Mouse (Mus musculus): ENCODE data around the gene Fam8a1. TPM values are rescaled to one million over a fixed set of nuclear protein-coding genes. Genes with fewer than 3 reads are reported as not detected.

Fam8a1 gene
- 21.0 and 21.3 TPM in 2 replicates for polyA plus RNA-seq (2015; fragmentation: Nextera tagmentation; extraction: Ambion mirVana)

DNA sequence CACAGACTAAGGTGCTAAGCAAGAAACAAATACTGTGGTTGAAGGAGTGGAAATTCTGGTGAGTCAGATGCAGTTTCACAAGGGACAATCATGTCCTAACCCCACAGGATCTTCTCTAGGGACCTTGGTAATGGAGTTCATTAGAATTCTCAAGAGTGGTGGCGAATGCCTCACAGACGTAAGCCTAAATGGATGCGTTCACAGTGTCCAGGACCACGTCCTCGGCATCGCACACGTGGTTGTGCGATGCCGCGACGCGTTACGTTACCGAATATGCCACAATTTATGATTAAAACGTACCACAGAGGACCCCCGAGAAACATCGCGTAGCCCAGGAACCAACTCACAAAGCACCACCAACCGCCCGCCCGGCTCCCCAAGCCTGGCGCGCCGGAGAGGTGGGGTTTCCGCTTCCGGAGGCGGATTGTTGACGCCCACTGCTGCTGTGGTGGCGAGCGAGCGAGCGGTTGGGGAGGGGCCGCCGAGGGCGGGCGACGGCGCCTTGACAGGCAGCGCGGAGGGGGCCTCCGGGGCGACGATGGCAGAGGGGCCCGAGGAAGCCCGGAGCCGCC, at the start of gene Fam8a1:
Gene Fam8a1 (plus strand): TSS at position 475 of the 572 bp plus-strand sequence.
- Histone ChIP-seq H3K27ac (peak within 1 kb of the TSS; percentile 89), H3K9ac (peak within 1 kb of the TSS; percentile 90), H3K27me3 (replicated peaks) (no peaks in the 10 kb centered on the region), H3K36me3 (replicated peaks) (peaks cover 14% of the 10 kb centered on the region; the same call in 1 of the 2 replicates), H3K4me1 (peaks cover 31% of the 10 kb centered on the region), H3K9me3 (no peaks in the 10 kb centered on the region), H3K4me3 (peak within 1 kb of the TSS; percentile 96), H3K4me2 (peak within 1 kb of the TSS; percentile 77)
- peak; percentile 96 for ATAC-seq (replicated peaks)
- under 1% methylated on average over 40 of the region's 46 CpGs for WGBS

DNA sequence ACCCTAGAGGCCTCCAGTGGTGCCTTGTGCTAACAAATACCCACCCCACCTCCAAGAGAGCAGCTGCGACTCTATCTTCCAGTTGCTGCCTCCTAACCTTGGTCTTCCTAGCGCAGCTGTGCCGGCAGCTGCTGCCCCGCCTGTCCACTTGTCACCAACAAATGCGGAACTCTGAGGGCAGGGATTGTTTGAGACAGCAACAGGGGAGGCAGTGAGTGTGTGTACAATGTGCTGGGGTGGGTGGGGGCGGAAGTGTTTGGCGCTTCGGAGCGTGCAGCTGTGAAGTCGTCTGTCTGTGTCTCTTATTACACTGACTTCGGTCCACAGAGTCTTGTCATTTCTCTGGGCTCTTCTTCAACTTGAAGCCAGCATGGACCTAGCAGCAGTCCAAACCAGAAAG, 49.7 kb upstream of the Fam8a1 start:
- no peaks in the 10 kb centered on the region for H3K4me1 ChIP-seq
- H3K4me2 ChIP-seq = no peak overlapping the region
- no peak overlapping the region for H3K27ac ChIP-seq
- no peak overlapping the region for H3K4me3 ChIP-seq
- no peak for ATAC-seq (replicated peaks)
- H3K36me3 ChIP-seq (replicated peaks) = no peaks in the 10 kb centered on the region; the same call in 1 of the 2 replicates
- no peaks in the 10 kb centered on the region for H3K9me3 ChIP-seq
- 46% methylated on average over 11 of the region's 11 CpGs for WGBS
- no peaks in the 10 kb centered on the region for H3K27me3 ChIP-seq (replicated peaks)
- H3K9ac ChIP-seq = no peak overlapping the region

GRCm38 (mm10) chr13:46620964-46621757, 48.2 kb upstream of the Fam8a1 start:
- WGBS = 81% methylated on average over 7 of the region's 7 CpGs
- no peaks in the 10 kb centered on the region for H3K9me3 ChIP-seq
- no peaks in the 10 kb centered on the region for H3K4me1 ChIP-seq
- H3K9ac ChIP-seq = no peak overlapping the region
- H3K4me3 ChIP-seq = no peak overlapping the region
- no peaks in the 10 kb centered on the region for H3K27me3 ChIP-seq (replicated peaks)
- H3K4me2 ChIP-seq = no peak overlapping the region
- no peaks in the 10 kb centered on the region for H3K36me3 ChIP-seq (replicated peaks)
- ATAC-seq (replicated peaks) = no peak
- H3K27ac ChIP-seq = no peak overlapping the region

GRCm38 (mm10) chr13:46626608-46627007, 42.7 kb upstream of the Fam8a1 start:
- no peak overlapping the region for H3K9ac ChIP-seq
- 92% methylated on average over 9 of the region's 9 CpGs for WGBS
- no peaks in the 10 kb centered on the region for H3K27me3 ChIP-seq (replicated peaks)
- ATAC-seq (replicated peaks) = no peak
- no peak overlapping the region for H3K4me2 ChIP-seq
- no peaks in the 10 kb centered on the region for H3K9me3 ChIP-seq
- H3K36me3 ChIP-seq (replicated peaks) = no peaks in the 10 kb centered on the region
- H3K27ac ChIP-seq = no peak overlapping the region
- H3K4me1 ChIP-seq = 0 out of 2 replicates have a peak, but pooled peaks cover 3% of the 10 kb centered on the region
- no peak overlapping the region for H3K4me3 ChIP-seq

DNA sequence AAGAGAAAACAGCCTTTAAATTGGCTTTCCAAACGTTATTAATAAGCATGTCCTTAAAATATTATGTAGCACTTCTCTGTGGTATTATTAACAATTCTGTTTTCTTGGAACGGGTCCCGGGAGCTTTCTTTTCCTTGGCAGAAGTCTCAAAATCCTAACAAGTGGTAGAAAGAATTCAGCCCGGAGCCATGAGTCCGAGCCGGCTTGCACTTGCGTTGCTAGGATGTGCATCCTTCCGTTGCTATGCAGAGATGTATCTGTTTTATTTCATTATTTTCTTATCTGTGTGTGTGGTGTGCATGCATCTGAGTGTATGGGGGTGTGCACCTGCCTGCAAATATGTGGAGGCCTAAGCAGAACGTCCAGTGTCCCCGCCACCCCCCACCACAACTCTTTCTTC, 41.5 kb upstream of the Fam8a1 start:
- Histone ChIP-seq H3K4me2 (no peak overlapping the region), H3K36me3 (replicated peaks) (no peaks in the 10 kb centered on the region), H3K9me3 (no peaks in the 10 kb centered on the region), H3K4me1 (peaks cover 6% of the 10 kb centered on the region; the same call in 1 of the 2 replicates), H3K27me3 (replicated peaks) (no peaks in the 10 kb centered on the region), H3K9ac (no peak overlapping the region), H3K27ac (peak overlapping the region; percentile 60), H3K4me3 (no peak overlapping the region)
- WGBS = 54% methylated on average over 10 of the region's 10 CpGs
- ATAC-seq (replicated peaks) = peak; percentile 81; the same call in 1 of the 2 replicates

- H3K4me3 ChIP-seq = no peak overlapping the region
- 86% methylated on average over 6 of the region's 6 CpGs for WGBS
- H3K9ac ChIP-seq = no peak overlapping the region
- no peak for ATAC-seq (replicated peaks)
- H3K9me3 ChIP-seq = no peaks in the 10 kb centered on the region
- no peak overlapping the region for H3K4me2 ChIP-seq
- H3K27ac ChIP-seq = no peak overlapping the region
- H3K36me3 ChIP-seq (replicated peaks) = no peaks in the 10 kb centered on the region
- peaks cover 21% of the 10 kb centered on the region for H3K4me1 ChIP-seq
- H3K27me3 ChIP-seq (replicated peaks) = no peaks in the 10 kb centered on the region
Observed at GRCm38 (mm10) chr13:46629391-46629790, 39.9 kb upstream of the Fam8a1 start.

- 59% methylated on average over 4 of the region's 4 CpGs for WGBS
- no peak for ATAC-seq (replicated peaks)
- H3K9ac ChIP-seq = no peak overlapping the region
Observed at GRCm38 (mm10) chr13:46632796-46633195, 36.5 kb upstream of the Fam8a1 start.

DNA sequence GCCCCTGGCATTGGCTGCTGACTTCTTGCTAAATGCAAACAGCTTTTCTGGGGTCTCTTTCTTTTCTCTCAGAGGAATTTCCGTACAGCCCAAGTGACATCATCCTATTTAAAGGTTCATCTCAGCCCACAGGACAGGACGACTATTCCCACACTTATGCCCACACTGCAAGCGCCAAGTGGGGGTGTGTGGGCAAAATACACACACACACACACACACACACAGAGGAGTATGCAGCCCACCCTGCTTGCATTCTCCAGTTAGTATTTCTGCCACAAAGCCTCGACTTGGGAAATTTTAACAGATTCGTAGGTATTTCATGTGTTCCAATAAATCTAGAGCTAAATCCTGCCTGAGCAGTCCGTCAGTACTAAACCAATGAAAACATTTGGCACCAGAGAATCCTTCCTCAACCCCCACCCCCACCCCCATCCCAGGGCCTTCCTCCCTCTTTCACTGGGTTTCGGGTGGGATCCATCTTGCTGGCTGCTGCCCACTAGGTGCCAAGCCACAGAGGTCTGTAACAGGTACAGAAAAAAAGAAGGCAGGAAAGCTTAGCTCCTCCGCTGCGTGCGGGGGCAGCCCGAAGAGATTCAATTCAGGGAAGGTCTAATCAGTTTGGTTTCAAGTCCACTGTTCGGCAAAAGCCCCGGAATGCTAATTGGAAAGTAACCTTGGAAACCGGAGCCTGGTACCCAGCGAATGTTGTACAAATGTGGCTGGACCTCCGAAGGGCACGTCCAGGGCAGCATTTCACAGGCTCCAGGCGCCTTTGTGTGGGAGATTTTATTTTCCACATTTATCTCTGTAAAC, 35.8 kb upstream of the Fam8a1 start:
- no peaks in the 10 kb centered on the region for H3K27me3 ChIP-seq (replicated peaks)
- H3K4me3 ChIP-seq = peak overlapping the region; percentile 11; the same call in 1 of the 2 replicates
- no peaks in the 10 kb centered on the region for H3K36me3 ChIP-seq (replicated peaks)
- peak; percentile 83 for ATAC-seq (replicated peaks)
- H3K27ac ChIP-seq = peak overlapping the region; percentile 86
- H3K9me3 ChIP-seq = no peaks in the 10 kb centered on the region
- 9% methylated on average over 18 of the region's 18 CpGs for WGBS
- H3K9ac ChIP-seq = peak overlapping the region; percentile 21; the same call in 1 of the 2 replicates
- peaks cover 23% of the 10 kb centered on the region for H3K4me1 ChIP-seq
- H3K4me2 ChIP-seq = peak overlapping the region; percentile 44

More at GRCm38 (mm10) chr13:46632796-46633195, 36.5 kb upstream of the Fam8a1 start:
- Histone ChIP-seq H3K36me3 (replicated peaks) (no peaks in the 10 kb centered on the region), H3K4me2 (no peak overlapping the region), H3K4me1 (peaks cover 27% of the 10 kb centered on the region), H3K9me3 (no peaks in the 10 kb centered on the region), H3K27me3 (replicated peaks) (no peaks in the 10 kb centered on the region), H3K4me3 (no peak overlapping the region), H3K27ac (peak overlapping the region; percentile 86)

DNA sequence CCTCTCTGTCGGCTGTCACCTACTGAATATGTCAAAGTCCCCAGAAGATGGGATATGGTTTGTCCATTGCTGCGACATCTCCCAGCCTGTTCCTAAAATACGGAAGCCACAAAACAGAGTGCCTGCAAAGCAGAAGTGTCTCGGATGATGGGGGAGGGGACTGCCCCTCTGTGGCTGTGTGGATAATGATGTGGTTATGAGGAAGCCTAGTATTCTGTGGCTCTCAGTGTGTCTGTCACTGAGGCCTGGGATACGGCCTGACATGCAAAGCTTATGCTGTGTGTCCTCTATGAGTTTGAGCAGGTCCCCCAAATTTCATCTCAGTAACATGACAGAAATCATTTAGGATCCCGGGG, 35.2 kb upstream of the Fam8a1 start:
- no peaks in the 10 kb centered on the region for H3K36me3 ChIP-seq (replicated peaks)
- peak overlapping the region; percentile 86 for H3K27ac ChIP-seq
- H3K27me3 ChIP-seq (replicated peaks) = no peaks in the 10 kb centered on the region
- peak overlapping the region; percentile 11; the same call in 1 of the 2 replicates for H3K4me3 ChIP-seq
- peak; percentile 84 for ATAC-seq (replicated peaks)
- no peaks in the 10 kb centered on the region for H3K9me3 ChIP-seq
- peak overlapping the region; percentile 44 for H3K4me2 ChIP-seq
- peak overlapping the region; percentile 21; the same call in 1 of the 2 replicates for H3K9ac ChIP-seq
- 11% methylated on average over 6 of the region's 6 CpGs for WGBS
- peaks cover 23% of the 10 kb centered on the region for H3K4me1 ChIP-seq

DNA sequence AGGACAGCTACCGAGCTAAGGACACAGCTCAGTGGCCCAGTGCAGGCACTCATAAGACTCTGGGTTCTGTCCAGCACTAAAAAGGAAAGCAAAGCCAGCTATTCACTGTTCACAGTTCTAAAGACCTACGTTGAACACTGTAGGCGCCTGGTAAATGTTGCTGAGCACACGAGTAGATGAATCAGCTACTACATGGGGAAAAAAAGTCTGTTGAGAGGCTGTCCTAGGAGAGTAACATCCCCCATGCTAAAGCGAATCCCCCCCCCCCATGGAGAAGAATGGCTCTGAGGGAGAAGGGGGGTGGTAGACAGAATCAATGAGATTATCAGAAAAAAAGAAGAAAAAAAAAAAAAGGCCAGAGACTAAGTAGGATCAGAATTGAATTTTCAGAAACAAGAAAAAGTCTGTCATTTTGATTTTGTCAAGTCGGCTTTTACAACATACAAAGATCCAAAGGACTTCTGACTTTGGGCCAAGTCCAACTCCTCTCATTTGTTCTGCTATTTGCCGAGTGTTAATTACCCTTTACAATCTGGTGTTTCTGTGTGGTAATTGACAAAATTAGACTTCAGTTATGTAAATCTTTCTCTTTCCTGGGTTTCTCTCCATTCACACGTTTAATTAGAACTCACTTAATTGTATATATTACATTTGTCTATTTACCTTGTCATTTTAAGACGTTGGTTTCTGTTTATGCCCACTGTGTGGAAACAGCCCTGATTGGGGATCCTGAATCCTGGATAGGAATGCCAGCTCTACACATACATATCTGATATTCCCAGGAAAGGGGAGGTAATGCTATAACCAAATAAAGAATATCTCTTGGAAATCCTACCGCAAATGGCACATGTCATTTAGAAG, 28.5 kb upstream of the Fam8a1 start:
- ATAC-seq (replicated peaks) = no peak
- Histone ChIP-seq H3K4me3 (no peak overlapping the region), H3K9ac (no peak overlapping the region), H3K27ac (no peak overlapping the region), H3K9me3 (no peaks in the 10 kb centered on the region), H3K4me2 (no peak overlapping the region), H3K4me1 (no peaks in the 10 kb centered on the region), H3K36me3 (replicated peaks) (no peaks in the 10 kb centered on the region), H3K27me3 (replicated peaks) (no peaks in the 10 kb centered on the region)
- 76% methylated on average over 10 of the region's 10 CpGs for WGBS

DNA sequence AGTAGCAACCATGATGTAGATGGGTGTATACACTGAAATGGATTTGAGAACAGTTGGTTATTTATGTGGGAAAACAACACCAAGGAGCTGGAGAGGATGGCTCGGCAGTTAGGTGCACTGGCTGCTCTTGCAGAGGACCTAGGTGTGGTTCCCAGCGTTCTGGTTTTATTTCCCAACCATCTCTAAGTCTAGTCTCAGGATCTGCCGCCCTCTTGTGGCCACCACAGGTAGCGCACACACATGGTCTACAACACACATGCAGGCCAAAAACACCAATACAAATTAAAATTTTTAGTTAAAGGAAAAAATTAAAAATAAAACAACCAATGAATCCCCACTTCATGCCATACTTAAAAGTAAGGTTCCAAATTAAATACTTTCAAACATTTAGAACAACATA, 27.0 kb upstream of the Fam8a1 start:
- no peaks in the 10 kb centered on the region for H3K27me3 ChIP-seq (replicated peaks)
- H3K4me2 ChIP-seq = no peak overlapping the region
- no peak for ATAC-seq (replicated peaks)
- WGBS = 88% methylated on average over 4 of the region's 4 CpGs
- H3K9ac ChIP-seq = no peak overlapping the region
- H3K4me1 ChIP-seq = no peaks in the 10 kb centered on the region
- H3K27ac ChIP-seq = no peak overlapping the region
- H3K36me3 ChIP-seq (replicated peaks) = no peaks in the 10 kb centered on the region
- H3K9me3 ChIP-seq = no peaks in the 10 kb centered on the region
- H3K4me3 ChIP-seq = no peak overlapping the region

Measured in midbrain, embryonic 15.5 days (tissue).